ENCODE assay signal across 14 mouse cellular contexts in the genomic region with DNA sequence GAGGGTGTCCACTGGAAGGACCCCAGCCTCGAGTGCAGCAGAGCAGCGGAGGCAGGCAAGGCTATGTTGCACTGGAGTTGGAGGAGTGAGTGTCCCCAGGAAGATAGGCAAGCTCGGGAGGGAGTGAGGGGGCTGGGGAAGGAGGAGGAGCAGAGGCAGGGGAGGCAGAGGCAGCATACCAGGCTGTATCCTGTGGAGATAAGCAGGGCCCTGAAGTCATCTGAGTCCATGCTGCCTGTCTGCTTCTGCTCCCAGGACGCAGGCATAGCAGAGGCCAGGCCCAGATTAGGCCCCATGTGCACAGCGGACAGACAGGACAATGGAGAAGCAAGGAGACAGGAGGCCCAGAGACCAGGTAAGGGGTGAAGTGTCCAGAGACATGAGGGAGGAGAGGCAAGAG. TPM values are rescaled to one million over a fixed set of nuclear protein-coding genes. Genes with fewer than 3 reads are reported as not detected.
DNase-seq lines count a peak whose midpoint lies in the region; ATAC-seq lines count a peak whose summit lies in the region.
"Had no signal": no experiment of that assay in that cellular context is flagged by ENCODE, and none has a peak within 500 bp of the region (broad histone marks: within the 10 kb centered on the region; RNA-seq: fewer than 3 reads in every experiment).

No protein-coding gene starts in this region.

- H3K4me1 ChIP-seq in megakaryocyte, embryonic 14.5 days: peaks cover 83% of the 10 kb centered on the region
- H3K4me1 ChIP-seq in kidney, embryonic 14.5 days (ENCODE audit: control insufficient read depth, insufficient read depth, low read length): no peaks in the 10 kb centered on the region
- H3K4me1 ChIP-seq: forebrain, embryonic 15.5 days had no signal

- peak overlapping the region; percentile 60 for H3K4me3 ChIP-seq in megakaryocyte, embryonic 14.5 days (replicated peaks)
- H3K4me3 ChIP-seq in kidney, embryonic 14.5 days (ENCODE audit: low read length): no peak overlapping the region
- H3K4me3 ChIP-seq: forebrain, embryonic 15.5 days had no signal

- H3K9ac ChIP-seq in kidney, embryonic 14.5 days (ENCODE audit: low read depth, low read length): no peak overlapping the region
- H3K9ac ChIP-seq: forebrain, embryonic 15.5 days had no signal

- no peak overlapping the region for H3K27ac ChIP-seq in kidney, embryonic 14.5 days (ENCODE audit: low read depth, low read length)
- H3K27ac ChIP-seq: forebrain, embryonic 15.5 days had no signal

- no peaks in the 10 kb centered on the region for H3K9me3 ChIP-seq in megakaryocyte, embryonic 14.5 days
- no peaks in the 10 kb centered on the region for H3K9me3 ChIP-seq in kidney, embryonic 14.5 days (ENCODE audit: control insufficient read depth, low read length)
- H3K9me3 ChIP-seq: forebrain, embryonic 15.5 days had no signal

- 64% methylated on average over 5 of the region's 5 CpGs for WGBS in kidney, embryonic 14.5 days

- DNase-seq in embryo, embryonic 10 days (ENCODE audit: low spot score): peak; percentile 28
- no peak for DNase-seq in embryo, embryonic 10.5 days (ENCODE audit: low spot score)
- DNase-seq in liver: peak; percentile 41
- peak; percentile 84 for DNase-seq in testis, postnatal 14 days (ENCODE audit: low spot score)
- DNase-seq in spleen, adult 12 weeks (ENCODE audit: low spot score): no peak
- DNase-seq: cerebellum, adult 18-20 months had no signal

- ATAC-seq in megakaryocyte, adult 5-6 weeks (ENCODE audit: poor library complexity, severe bottlenecking): no peak
- no peak for ATAC-seq in kidney, embryonic 14.5 days (ENCODE audit: low FRiP score, low TSS enrichment)
- ATAC-seq: forebrain, embryonic 15.5 days; intestine, postnatal 0 days had no signal

- H3K4me2 ChIP-seq in kidney, embryonic 14.5 days (replicated peaks; ENCODE audit: low read depth, low read length): no peak overlapping the region
- H3K4me2 ChIP-seq: forebrain, embryonic 15.5 days had no signal

- peaks cover 99% of the 10 kb centered on the region for H3K36me3 ChIP-seq in megakaryocyte, embryonic 14.5 days (replicated peaks; ENCODE audit: low read length)
- H3K36me3 ChIP-seq in kidney, embryonic 14.5 days (ENCODE audit: control insufficient read depth, insufficient read depth, low read length): peaks cover 87% of the 10 kb centered on the region

- peaks cover 3% of the 10 kb centered on the region for H3K27me3 ChIP-seq in megakaryocyte, embryonic 14.5 days (replicated peaks)
- H3K27me3 ChIP-seq in kidney, embryonic 14.5 days (ENCODE audit: control insufficient read depth, insufficient read depth, low read length): peaks cover 7% of the 10 kb centered on the region
- H3K27me3 ChIP-seq: forebrain, embryonic 15.5 days had no signal

RNA-seq across cellular contexts. Expression of a gene that starts 13.7 kb away (rescaled TPM):
- polyA plus RNA-seq in megakaryocyte, embryonic 14.5 days (2012; ENCODE audit: insufficient read depth, low replicate concordance): 0.08 TPM in 1 of 2 replicates, not detected in the other
- total RNA-seq in megakaryocyte, adult 5-6 weeks (2015): not detected in 2 replicates
- total RNA-seq in megakaryocyte, adult 5-6 weeks (2017): not detected in 2 replicates
- 0.51 and 0.64 TPM in 2 replicates for polyA plus RNA-seq in kidney, embryonic 14.5 days (2014; fragmentation: Nextera tagmentation; extraction: Ambion mirVana)
- total RNA-seq: monocyte, adult 5-6 weeks had no signal

RNA-seq across cellular contexts. Expression of a gene that starts 31.3 kb away (rescaled TPM):
- not detected in 2 replicates for polyA plus RNA-seq in megakaryocyte, embryonic 14.5 days (2012; ENCODE audit: insufficient read depth, low replicate concordance)
- total RNA-seq in megakaryocyte, adult 5-6 weeks (2015): not detected in 2 replicates
- total RNA-seq in megakaryocyte, adult 5-6 weeks (2017): not detected in 2 replicates
- polyA plus RNA-seq in kidney, embryonic 14.5 days (2014; fragmentation: Nextera tagmentation; extraction: Ambion mirVana): 1.1 and 4.0 TPM in 2 replicates
- total RNA-seq: layer of hippocampus, adult 8-10 months; left cerebral cortex, postnatal 36 days; monocyte, adult 5-6 weeks had no signal

Comparison
In these comparisons a context has a peak if more than half of its experiments do, and no peak if none do; other contexts are left out.
1. DNase-seq: peak in embryo, embryonic 10 days (single experiment), liver (single experiment) and testis, postnatal 14 days (single experiment); none in embryo, embryonic 10.5 days (single experiment) and spleen, adult 12 weeks (single experiment).